Mouse (Mus musculus) left cerebral cortex, adult 2 months (tissue): ENCODE data around the gene Il16. TPM values are rescaled to one million over a fixed set of nuclear protein-coding genes. Genes with fewer than 3 reads are reported as not detected.

Experiments
- DNase-seq, 2 experiments: peaks; one replicate each; pipeline ENCODE4 v3.0.0; 2021 to 2022; ENCODE audit warnings: low spot score in 2 of 2, mixed read lengths in 1 of 2; ENCODE audit errors: extremely low spot score in 1 of 2
- H3K27ac ChIP-seq: fragments of 200-600 bp; 2 replicates; pipeline ENCODE4 v1.8.1; 2022
- H3K4me3 ChIP-seq: fragments of 200-600 bp; 2 replicates; pipeline ENCODE4 v1.8.1; 2022
- CTCF ChIP-seq: fragments of 200-600 bp; IDR thresholded peaks from 2 replicates; pipeline ENCODE4 v1.8.1; 2022; ENCODE audit warnings: antibody characterized with exemption, mild to moderate bottlenecking, moderate library complexity
- intact Hi-C: fragments of 180-260 bp; cut with DNase I; formaldehyde crosslinking; loops from one replicate; pipeline ENCODE4 v1.15.1; 2025
- total RNA-seq, 2 experiments: library from RNA; stranded (reverse); gene quantifications; 2 replicates each; pipeline ENCODE4 v1.2.3; 2021

The Il16 gene
- total RNA-seq, 2 experiments from 2014 or later = 2.2 to 2.4 TPM

DNA sequence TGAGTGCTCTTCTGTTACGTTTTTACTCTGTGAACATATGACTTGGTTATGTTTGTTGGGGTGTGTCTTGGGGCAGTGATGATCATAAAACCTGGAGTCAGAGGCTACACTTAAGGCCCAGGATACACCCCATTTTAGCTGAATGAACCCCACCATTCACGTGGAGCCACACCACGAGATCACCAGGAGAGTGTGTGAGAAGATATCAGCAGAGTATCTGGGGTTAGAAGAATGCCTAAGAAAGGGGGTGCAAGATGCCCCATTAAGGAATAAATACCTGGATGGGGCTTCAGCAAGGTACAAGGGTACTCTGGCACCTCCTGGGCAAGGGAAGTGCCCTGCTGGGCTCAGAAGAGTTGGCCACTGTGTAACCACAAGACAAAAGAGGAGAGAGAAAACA lies 11.3 kb downstream of the Il16 start:
- no peak overlapping the region for H3K27ac ChIP-seq
- no peak overlapping the region for H3K4me3 ChIP-seq
- no peak for TF ChIP-seq CTCF
- intact Hi-C loops = no loop called here
- DNase-seq = no peak

DNA sequence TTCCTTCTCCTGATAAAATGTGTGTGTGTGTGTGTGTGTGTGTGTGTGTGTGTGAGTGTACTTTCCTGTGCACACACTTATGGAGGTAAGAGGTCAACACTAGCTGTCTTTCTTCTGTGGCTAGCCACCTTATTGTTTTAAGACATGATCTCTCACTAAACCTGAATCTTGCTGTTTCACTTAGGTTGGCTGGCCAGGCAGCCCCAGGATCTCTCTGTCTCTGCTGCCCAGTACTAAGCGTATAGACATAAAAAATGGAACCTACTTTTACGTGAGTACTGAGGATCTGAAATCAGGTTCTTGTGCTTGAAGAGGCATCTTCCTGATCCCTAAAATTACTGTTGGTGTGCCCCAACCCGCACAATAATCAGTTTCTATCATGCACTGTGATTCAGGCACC lies 12.7 kb downstream of the Il16 start:
- no peak overlapping the region for H3K4me3 ChIP-seq
- TF ChIP-seq CTCF = no peak
- H3K27ac ChIP-seq = no peak overlapping the region
- no peak for DNase-seq
- intact Hi-C loops = no loop called here

DNA sequence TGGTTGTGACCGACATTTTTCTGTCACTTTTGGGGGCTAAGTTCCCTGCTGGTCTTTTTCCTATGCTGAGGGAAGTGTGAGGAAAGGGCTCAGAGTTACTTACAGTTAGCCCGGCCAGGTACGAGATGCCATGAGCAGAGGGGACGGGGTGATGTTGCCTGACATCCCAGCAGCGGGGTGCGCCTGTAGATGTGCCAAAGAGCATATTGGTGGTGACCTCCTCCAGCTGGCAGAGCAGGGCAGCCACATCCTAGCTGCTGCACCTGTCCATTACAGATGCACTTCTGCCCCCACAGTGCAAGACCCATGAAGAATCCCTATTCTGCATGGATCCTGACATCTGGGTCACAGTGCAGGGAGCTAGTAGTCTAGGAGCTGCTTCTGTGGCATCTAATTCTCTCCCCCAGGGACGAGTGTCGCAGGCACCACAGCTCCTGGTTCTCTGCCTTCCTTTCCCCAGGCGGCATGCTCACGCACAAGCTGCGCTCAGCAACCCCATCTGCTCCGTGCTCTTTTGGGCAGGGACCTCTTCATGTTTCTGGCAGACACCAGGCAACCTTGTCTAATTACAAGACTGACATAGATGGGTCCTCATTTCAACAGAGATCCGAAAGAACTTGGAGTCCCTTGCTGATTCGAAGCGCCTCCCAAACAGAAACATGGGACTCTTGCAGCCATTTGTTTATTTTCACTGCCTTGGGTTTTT lies 13.4 kb downstream of the Il16 start:
- intact Hi-C loops = no loop called here
- Histone ChIP-seq H3K27ac (no peak overlapping the region), H3K4me3 (no peak overlapping the region)
- no peak for TF ChIP-seq CTCF
- no peak for DNase-seq

DNA sequence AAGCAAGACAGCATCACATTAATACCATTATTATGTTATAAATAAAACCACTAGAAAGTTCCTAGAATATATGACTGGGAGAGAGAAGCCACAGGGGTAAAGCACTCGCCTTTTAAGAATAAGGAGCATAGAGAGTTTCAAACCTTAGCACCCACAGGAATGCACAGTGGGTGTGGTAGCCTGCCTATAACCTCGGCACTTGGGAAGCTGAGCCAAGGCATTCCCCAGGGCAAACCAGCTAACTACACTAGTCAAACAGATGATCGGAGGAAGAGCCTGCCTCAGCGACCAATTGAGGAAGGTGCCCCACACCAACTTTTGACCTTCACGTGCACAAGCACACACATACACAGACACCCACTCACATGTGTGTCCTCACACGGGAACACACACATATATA lies 14.2 kb downstream of the Il16 start:
- Histone ChIP-seq H3K4me3 (no peak overlapping the region), H3K27ac (no peak overlapping the region)
- no peak for TF ChIP-seq CTCF
- intact Hi-C loops = no loop called here
- no peak for DNase-seq

DNA sequence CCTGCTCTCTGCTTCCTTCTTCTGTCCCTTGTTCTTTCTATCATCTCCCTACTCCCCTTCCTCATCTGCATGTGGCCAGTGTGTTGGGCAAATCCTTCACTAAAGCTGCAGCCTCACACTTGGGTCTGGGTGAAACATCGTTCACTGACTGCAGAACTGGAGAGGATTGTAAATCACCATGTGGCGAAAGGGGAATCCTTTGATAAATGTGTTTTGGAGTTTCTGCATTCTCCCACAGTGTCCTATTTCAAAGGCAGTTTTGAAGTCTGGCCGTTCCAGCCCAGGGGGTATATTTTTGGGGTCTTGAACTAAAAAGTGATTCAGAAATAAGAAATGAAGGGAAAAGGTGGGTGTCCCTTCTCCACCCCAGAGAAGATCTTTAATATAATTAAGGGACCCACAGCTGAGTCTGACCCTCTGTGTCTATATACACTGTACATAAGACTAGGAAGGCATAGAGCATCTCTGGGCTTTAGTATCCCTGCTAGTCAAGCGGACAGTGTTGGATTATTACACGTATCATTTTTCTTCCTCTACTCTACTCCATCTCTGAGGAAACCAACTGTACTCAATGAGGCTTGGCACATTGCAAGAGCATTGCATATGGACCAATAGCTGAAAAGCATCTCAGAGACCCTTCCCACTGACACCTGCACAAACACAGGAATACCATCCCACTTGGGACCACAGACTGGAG lies 18.4 kb downstream of the Il16 start:
- intact Hi-C loops = no loop called here
- TF ChIP-seq CTCF = no peak
- no peak for DNase-seq
- H3K4me3 ChIP-seq = no peak overlapping the region
- no peak overlapping the region for H3K27ac ChIP-seq

DNA sequence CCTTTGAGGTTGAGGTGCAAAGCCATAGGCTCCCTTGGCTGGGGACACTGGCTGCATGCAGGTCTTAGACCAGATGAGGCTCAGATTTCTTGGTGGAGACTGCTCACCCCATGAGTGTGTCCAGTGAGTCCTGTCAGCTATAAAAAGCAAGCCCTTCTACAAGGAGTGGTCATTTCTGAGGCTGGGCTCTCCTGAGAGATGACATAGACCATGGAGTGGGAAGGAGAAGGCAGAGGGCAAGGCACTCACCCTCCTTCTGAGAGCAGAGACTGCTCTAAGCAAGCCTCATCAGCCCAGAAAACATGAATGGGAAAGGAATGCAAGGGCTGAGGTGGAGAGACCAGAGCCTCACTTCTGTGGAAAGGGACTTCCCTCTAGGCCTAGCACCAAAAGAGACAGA lies 19.7 kb downstream of the Il16 start:
- TF ChIP-seq CTCF = no peak
- intact Hi-C loops = no loop called here
- no peak overlapping the region for H3K27ac ChIP-seq
- DNase-seq = no peak
- H3K4me3 ChIP-seq = no peak overlapping the region

DNA sequence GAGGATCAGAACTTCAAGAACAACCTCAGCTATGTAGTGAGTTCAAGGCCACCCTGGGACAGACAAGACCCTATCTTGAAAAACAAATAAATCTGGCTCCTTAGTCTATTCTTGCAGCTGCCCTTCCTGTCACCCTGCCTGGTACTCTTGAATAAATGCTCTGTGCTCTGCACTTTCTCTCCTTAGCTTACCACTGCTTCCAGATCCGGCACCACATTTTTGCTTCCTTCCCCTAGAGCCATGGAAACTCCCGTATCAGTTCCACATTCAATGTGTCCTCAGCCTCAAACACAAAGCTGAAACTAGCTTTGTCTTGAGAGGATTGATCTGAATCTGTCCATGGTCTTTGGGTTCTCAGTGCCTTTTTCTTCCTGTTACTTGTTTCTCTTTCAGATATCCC lies 21.0 kb downstream of the Il16 start:
- intact Hi-C loops = no loop called here
- TF ChIP-seq CTCF = no peak
- DNase-seq = no peak
- Histone ChIP-seq H3K27ac (no peak overlapping the region), H3K4me3 (no peak overlapping the region)

DNA sequence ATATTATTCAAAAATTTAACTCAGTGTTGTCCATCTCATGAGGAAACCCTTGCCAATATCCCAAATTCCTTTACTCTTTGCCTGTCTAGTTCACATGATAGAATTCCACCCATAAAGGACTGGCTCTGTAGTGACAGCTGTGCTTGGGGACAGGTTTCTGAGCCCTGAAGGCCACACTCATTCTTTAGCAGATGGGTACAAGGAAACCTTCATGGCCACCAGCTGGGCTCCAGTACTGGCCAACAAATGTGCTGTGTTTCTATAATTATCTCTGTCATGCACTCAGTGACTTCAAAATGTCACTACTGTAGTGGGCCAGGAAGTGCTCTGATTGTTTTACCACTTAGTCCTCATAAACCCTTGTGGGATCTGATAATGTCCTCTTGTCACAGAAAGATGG lies 21.6 kb downstream of the Il16 start:
- intact Hi-C loops = no loop called here
- H3K4me3 ChIP-seq = no peak overlapping the region
- no peak for DNase-seq
- H3K27ac ChIP-seq = no peak overlapping the region
- no peak for TF ChIP-seq CTCF

DNA sequence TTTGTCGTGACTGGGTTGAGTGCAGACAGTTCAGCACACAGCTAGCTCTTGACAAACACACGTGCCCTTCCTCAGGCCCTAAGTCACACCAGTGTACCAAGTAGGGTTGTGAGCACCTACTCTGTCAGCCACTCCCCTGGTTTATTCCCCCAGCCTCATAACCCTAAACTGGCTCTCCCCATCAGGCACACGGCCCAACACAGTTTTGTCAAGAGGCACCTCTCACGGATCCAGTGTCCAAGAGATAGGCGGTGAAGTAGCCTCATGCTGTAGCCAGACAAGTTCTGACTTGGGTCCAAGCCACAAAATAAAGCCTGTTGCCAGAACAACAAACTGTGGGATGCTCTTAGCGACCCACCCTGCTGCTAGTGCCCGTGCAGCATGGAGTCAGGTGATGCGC lies 22.3 kb downstream of the Il16 start:
- Histone ChIP-seq H3K27ac (no peak overlapping the region), H3K4me3 (no peak overlapping the region)
- DNase-seq = no peak
- intact Hi-C loops = no loop called here
- TF ChIP-seq CTCF = no peak

DNA sequence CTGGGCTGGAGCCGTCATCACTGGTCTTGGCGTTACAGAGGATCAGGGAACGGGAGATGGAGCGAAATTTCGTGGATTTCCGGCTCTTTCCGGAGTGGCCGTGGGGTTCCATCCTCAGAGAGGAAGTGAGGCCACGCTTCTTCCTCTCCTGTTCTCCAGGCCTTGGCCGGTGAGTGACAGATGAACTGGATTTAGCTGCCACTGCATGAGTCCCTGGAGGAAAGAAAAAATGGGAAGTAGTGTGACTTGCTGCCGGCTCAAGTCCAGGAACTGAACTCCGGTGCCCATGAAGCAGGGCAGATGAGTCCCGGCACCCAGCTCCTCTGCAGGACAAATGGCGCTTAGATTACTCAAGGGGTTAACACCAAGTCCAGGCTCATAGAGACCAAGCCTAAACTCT lies 23.0 kb downstream of the Il16 start:
- intact Hi-C loops = no loop called here

DNA sequence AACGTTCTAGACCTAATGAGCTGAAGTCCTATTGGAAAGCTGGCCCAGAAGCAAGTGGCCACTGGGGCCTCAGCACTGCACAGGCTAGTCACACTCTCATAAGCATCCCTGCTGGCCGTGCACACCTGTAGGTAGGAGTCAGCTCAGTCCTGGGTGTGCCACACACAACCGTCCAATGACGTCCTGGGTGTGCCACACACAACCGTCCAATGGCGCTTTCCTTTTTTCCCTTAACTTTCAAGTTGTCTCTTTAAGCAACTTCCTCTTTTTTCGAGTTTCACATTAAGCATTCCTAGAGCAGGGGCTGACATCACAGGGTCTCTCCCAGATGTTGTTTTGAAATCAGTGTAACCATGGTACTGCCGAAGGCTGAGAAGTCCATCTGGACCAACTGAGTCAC lies 25.3 kb downstream of the Il16 start:
- no peak for TF ChIP-seq CTCF
- H3K4me3 ChIP-seq = no peak overlapping the region
- intact Hi-C loops = no loop called here
- H3K27ac ChIP-seq = no peak overlapping the region
- no peak for DNase-seq

More for the DNA sequence above, 23.0 kb downstream of the Il16 start:
- Histone ChIP-seq H3K27ac (no peak overlapping the region), H3K4me3 (no peak overlapping the region)
- TF ChIP-seq CTCF = no peak
- DNase-seq = no peak

DNA sequence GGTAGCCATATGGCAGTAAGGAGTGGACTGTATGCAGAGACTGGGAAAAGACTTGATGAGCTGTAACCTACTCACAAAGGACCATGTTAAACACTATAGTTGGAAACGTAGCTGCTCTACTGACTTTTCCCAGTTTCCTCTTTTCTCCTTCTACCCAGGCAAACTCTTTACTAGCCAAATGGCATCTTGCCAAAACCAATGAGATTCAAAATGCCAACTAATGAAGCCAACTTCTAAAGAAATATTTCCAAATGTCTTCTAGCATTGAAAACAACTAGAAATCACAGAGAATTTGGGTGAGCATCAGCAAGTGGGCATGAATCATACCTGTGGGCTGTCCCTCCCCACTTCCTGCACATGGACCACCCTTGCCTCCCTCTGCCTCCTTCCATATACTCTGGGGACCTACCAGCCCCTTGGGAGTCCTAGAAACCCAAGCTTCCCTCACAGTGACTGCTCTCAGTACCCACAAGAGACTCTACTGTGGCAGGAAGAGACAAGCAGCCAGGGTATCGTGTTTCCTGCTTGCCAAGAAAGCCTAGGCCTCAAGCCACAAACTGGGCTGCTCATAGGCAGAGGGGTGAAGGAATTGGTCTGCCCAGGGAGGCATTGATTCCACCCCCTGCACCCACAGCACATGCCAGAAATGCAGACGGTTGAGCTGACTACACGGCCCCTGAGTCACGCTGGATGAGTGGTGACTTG lies 28.4 kb downstream of the Il16 start:
- intact Hi-C loops = no loop called here
- no peak overlapping the region for H3K4me3 ChIP-seq

More for the DNA sequence above, 28.4 kb downstream of the Il16 start:
- H3K27ac ChIP-seq = no peak overlapping the region
- no peak for DNase-seq
- no peak for TF ChIP-seq CTCF
